Mouse (Mus musculus): ENCODE data around the gene Sema3f.

Sema3f gene

DNA sequence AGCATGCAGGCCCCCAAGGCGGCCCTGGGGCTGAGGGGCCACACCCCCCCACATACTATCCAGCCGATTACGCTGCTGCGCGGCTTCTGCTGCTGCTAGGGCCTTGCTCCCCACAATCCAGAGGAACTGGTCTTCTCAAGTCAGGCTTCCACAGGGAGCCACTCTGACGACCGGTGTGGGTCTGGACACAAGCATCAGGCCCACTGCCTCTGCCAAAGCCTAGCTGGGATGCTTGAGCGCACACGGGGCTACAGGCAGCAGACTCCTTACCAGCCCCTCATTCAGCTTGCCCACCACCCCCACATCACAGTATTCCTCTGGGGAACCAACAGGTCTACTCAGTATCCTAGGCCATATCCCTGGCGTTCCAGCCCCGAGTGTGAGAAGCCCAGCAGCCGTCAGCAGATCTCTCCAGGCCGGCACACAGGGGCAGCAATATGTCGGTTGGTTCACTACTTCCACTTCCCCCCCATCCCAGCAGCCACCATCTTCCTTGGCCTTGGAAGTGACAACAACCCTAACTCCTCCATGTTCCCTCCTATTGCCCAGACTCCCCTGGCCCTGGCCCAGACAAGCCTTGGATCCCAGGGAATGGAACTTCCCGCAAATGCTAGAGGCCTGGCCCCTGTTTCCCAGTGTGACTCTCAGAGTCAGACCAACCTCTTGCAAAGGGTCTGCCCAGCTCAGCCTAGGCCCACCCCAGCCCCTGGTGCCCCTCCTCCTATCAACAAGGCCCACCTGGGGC lies 76.4 kb downstream of the Sema3f start:
- DNase-seq (ENCODE audit: low spot score in 2 of 2): no peak

DNA sequence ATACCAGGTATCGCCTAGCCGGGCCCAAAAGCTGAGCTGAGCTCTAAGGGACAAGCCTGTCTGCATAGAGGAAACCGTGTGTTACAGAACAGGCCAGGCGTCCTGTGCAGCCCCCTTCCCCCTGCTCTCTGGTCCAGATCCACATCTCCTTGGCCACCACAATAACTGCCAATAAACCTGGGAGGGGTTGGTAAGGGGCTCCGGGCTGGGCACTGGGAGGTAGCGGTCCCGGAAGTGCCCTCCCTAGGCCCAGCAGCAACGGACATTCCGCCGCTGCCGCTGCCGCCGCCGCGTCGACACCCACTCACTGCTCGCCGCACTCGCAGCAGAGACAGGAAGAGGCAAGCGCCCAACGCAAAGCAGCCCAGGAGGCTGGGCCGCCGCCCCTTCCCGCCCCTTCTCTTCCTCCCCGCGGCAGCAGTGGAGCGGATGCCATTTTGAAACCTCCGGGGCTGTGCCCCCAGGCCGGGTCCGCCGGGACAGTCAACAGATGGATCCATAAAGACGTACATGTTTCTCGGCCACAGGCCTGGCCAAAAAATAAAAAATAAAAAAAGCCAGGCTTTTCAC lies 77.1 kb downstream of the Sema3f start:
- peak in 1 of 2 experiments; percentile 77 for DNase-seq (ENCODE audit: low spot score in 2 of 2)

GRCm38 (mm10) chr9:107632478-107632877 lies 77.8 kb downstream of the Sema3f start:
- peak in 1 of 2 experiments; percentile 50 for DNase-seq (ENCODE audit: low spot score in 2 of 2)

DNA sequence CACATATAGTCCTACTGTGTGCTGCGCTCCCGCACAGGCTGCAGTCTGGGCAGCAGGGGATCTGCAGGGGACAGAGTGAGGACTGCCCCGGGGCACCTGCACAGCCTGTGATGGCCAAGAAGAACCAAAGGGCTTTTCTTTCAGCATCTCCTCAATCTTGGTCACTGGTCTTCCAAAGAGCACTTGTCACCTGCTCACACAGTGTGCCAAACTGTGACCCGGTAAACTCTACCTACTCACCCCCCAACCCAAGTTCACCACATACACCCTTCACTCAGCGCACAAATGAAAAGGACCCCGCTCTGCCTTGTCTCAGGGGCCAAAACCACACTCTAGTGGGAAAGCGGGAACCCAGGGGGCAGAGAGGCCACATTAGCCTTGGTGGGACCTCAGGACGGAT lies 78.4 kb downstream of the Sema3f start:
- DNase-seq (ENCODE audit: low spot score in 2 of 2): no peak
